Mouse (Mus musculus) bone marrow, adult 2 months (tissue): ENCODE measurements around the gene Tvp23a.

Source experiments
- CTCF ChIP-seq: fragments of 200-500 bp; IDR thresholded peaks from 2 replicates; pipeline ENCODE4 v1.5.1; 2011; ENCODE audit warnings: low read length, control low read depth; ENCODE audit not compliant: control insufficient read depth, insufficient read depth
- POLR2A ChIP-seq: fragments of 200-500 bp; IDR thresholded peaks from 2 replicates; pipeline ENCODE4 v1.6.1; 2011; ENCODE audit warnings: low read depth, mild to moderate bottlenecking, control low read depth, low read length, borderline replicate concordance; ENCODE audit not compliant: control insufficient read depth

DNA sequence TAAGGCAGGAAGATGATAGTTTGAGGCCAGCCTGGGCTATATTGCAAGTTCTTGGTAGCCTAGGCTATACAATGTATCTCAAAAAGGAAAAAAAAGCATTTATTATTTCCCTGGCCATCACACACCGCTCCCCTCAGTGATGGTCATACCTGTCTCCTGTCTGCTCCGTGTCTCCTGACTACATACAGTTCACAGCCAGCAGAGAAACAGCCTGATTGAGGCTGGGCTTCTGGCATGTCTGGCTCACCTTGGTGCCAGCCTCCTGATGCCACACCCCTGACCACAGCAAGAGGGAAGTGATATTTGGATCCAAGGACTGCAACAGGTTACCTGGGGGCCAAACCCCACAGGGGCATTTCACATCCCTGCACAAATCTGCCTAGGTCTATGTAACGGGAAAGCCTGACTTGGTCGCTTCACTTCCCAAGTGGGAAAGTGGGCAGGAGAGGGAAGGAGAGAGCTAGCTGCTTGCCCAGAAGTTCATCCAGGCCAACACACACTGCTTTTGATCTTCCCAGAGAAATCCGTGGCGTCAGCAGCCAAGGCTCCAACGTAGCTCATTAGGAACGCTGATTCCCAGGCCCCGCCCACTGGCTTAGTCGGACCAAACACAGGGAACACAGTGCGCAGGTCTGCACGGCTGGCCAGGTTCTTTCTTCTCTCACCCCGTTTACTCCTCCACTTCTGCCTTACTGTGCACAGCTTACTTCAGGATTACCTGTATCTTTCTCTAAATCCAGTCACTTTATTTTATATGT, 72.7 kb downstream of the Tvp23a start:
- TF ChIP-seq CTCF, result no peak
- TF ChIP-seq POLR2A, result no peak
